Mouse (Mus musculus) embryonic facial prominence, embryonic 14.5 days (tissue): ENCODE data around the gene Mtor. TPM values are rescaled to one million over a fixed set of nuclear protein-coding genes. Genes with fewer than 3 reads are reported as not detected.

Source experiments
- ATAC-seq: fragments of 200-750 bp; cut with Nextera tagmentation; 2 replicates; pipeline ENCODE4 v1.8.0; 2017; ENCODE audit warnings: low read depth, moderate number of reproducible peaks, moderate TSS enrichment
- DNase-seq: peaks from one replicate; pipeline ENCODE4 v3.0.0-alpha.2; 2015; ENCODE audit warnings: low spot score
- H3K27ac ChIP-seq: fragments of 300-500 bp; sonication (generic); replicated peaks from 2 replicates; pipeline ENCODE4 v1.5.1; 2014; ENCODE audit warnings: low read depth, mild to moderate bottlenecking, low read length, moderate library complexity
- H3K27me3 ChIP-seq: fragments of 300-500 bp; sonication (generic); replicated peaks from 2 replicates; pipeline ENCODE4 v1.6.1; 2014; ENCODE audit warnings: low read length; ENCODE audit not compliant: control insufficient read depth, insufficient read depth
- H3K36me3 ChIP-seq: fragments of 300-500 bp; sonication (generic); 2 replicates; pipeline ENCODE4 v1.6.1; 2014; ENCODE audit warnings: low read length, mixed read lengths; ENCODE audit not compliant: control insufficient read depth, insufficient read depth
- H3K4me1 ChIP-seq: fragments of 300-500 bp; sonication (generic); 2 replicates; pipeline ENCODE4 v1.6.1; 2014; ENCODE audit warnings: antibody characterized with exemption, low read length; ENCODE audit not compliant: control insufficient read depth, insufficient read depth
- H3K4me2 ChIP-seq: fragments of 300-500 bp; sonication (generic); 2 replicates; pipeline ENCODE4 v1.6.1; 2014; ENCODE audit warnings: low read depth, mild to moderate bottlenecking, low read length, moderate library complexity, mixed read lengths
- H3K4me3 ChIP-seq: fragments of 300-500 bp; sonication (generic); 2 replicates; pipeline ENCODE4 v1.5.1; 2014; ENCODE audit warnings: low read depth, mild to moderate bottlenecking, low read length
- H3K9ac ChIP-seq: fragments of 300-500 bp; sonication (generic); 2 replicates; pipeline ENCODE4 v1.6.1; 2014; ENCODE audit warnings: low read depth, mild to moderate bottlenecking, low read length, moderate library complexity, mixed read lengths
- H3K9me3 ChIP-seq: fragments of 300-500 bp; sonication (generic); 2 replicates; pipeline ENCODE4 v1.6.1; 2016; ENCODE audit warnings: low read length; ENCODE audit not compliant: control insufficient read depth
- WGBS: fragments of 180-500 bp; shearing (Covaris S2); extraction: QIAGEN DNeasy Blood & Tissue Kit; methylation state at CpG from one replicate; pipeline ENCODE4 v1.1.7; 2014; 5-methylcytosine and 5-hydroxymethylcytosine counted together
- polyA plus RNA-seq: library from polyadenylated mRNA; unstranded; fragments of >200 nt; fragmentation: Nextera tagmentation; extraction: Ambion mirVana; gene quantifications from 2 replicates; pipeline ENCODE4 v1.2.1, GENCODE M21; 2014

Gene Mtor
- polyA plus RNA-seq, 1 experiment from 2014 or later = 16.3 TPM

DNA sequence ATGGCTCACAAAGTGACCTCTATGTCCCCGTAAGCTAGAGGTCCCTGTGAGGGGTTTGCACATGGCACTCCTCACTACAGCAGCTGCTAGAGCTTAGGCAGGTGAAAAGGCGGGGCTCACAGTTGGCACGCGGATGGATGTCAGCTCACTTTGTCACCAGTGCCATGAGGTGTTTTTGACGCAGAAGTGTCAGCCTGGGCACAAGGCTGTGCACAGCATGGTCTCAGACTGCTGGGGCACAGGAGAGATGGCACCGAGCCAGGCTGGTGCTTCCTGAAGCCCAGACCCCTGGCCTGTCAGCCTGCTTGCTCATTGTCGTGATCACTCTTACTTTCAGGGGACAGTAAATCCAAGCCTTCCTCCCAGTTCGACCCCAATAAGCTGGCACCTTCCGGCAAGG, 132.4 kb downstream of the Mtor start:
- no peak overlapping the region for H3K9ac ChIP-seq
- no peaks in the 10 kb centered on the region for H3K9me3 ChIP-seq
- no peak overlapping the region for H3K4me3 ChIP-seq
- peaks cover 77% of the 10 kb centered on the region for H3K36me3 ChIP-seq
- no peak for ATAC-seq
- no peaks in the 10 kb centered on the region for H3K4me1 ChIP-seq
- H3K27me3 ChIP-seq = no peaks in the 10 kb centered on the region
- H3K27ac ChIP-seq = no peak overlapping the region
- no peak for DNase-seq
- no peak overlapping the region for H3K4me2 ChIP-seq
- 94% methylated on average over 8 of the region's 9 CpGs for WGBS

DNA sequence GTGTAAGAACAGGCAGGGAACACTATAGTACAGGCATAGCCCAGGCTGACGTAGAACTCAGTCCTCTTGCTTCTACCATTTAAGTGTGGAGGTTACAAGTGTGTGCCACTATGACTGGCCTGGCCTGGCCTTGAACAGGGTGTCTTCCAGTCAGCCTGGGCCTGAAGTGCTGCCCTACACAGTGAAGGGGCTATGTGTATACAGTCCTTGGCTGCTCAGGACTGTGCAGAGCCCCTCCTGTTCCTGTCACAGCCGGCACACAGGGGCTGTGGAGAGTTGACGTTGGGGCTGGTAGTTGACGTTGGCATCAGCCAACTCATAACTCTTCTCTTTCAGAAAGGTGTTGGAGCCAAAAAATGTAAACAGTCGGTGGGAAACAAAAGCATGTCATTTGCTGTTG, 133.0 kb downstream of the Mtor start:
- no peak overlapping the region for H3K9ac ChIP-seq
- WGBS = 94% methylated on average over 5 of the region's 5 CpGs
- H3K9me3 ChIP-seq = no peaks in the 10 kb centered on the region
- peaks cover 71% of the 10 kb centered on the region for H3K36me3 ChIP-seq
- DNase-seq (no peak), ATAC-seq (no peak)
- no peaks in the 10 kb centered on the region for H3K4me1 ChIP-seq
- H3K27me3 ChIP-seq = no peaks in the 10 kb centered on the region
- no peak overlapping the region for H3K27ac ChIP-seq
- H3K4me2 ChIP-seq = no peak overlapping the region
- no peak overlapping the region for H3K4me3 ChIP-seq

DNA sequence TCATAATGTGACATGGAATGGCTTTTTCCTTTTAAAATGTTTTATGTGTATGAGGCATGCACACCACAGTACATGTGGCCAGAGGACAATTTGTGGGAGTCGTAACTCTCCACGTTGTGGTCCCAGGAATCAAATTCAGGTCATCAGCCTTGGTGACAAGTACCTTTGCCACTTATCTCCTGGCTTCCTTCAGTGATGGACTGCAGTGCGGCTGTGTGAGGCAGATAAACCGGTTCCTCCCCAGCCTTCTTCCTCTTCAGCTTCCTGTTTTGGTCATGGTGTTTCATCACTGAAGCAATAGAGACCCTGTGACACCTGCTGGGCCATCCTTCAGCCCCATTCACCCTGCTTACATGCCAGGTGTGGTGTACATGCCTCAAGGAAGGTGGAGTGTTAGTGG, 134.8 kb downstream of the Mtor start:
- Histone ChIP-seq H3K9ac (no peak overlapping the region), H3K4me1 (no peaks in the 10 kb centered on the region), H3K9me3 (no peaks in the 10 kb centered on the region), H3K4me3 (no peak overlapping the region), H3K4me2 (no peak overlapping the region), H3K27me3 (no peaks in the 10 kb centered on the region), H3K36me3 (peaks cover 52% of the 10 kb centered on the region), H3K27ac (no peak overlapping the region)
- WGBS = 80% methylated on average over 4 of the region's 4 CpGs
- no peak for ATAC-seq
- DNase-seq = no peak

DNA sequence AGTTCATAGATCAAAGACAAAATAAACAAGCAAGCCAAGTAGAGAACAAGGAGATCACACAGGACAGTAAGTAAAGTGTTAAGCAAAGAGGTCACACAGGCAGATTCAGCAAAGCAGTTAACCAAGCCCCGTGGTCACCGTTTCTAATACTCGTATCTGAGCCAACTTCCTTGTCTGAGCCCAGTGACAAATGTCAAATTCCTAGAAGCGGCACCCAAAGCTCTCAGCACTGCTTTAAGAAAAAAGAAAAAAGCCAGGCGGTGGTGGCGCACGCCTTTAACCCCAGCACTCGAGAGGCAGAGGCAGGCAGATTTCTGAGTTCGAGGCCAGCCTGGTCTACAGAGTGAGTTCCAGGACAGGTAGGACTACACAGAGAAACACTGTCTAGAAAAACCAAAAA, 138.2 kb downstream of the Mtor start:
- WGBS = 79% methylated on average over 9 of the region's 9 CpGs
- Histone ChIP-seq H3K4me3 (no peak overlapping the region), H3K9me3 (no peaks in the 10 kb centered on the region)

DNA sequence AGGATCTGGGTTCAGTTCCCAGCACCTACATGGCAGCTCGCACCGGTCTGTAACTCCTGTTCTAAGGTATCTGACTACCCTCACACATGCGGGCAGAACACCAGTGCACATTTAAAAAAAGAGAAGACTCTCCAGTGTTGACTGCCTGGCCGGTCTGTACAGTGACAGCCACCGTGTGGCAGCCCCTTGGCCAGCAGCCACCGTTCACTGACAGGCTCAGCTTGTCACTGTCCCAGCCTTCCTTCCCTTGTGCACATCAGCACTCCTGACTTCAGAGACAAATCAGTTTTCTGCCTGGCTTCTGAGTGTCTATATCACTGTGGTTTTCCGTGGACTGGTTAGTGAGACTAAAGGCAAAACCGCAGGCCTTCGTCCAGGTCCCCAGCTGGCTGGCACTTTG, 140.4 kb downstream of the Mtor start:
- Histone ChIP-seq H3K9me3 (no peaks in the 10 kb centered on the region), H3K27ac (no peak overlapping the region), H3K27me3 (no peaks in the 10 kb centered on the region), H3K36me3 (peaks cover 11% of the 10 kb centered on the region), H3K4me2 (no peak overlapping the region), H3K4me1 (peaks cover 6% of the 10 kb centered on the region), H3K4me3 (no peak overlapping the region), H3K9ac (no peak overlapping the region)
- DNase-seq (no peak), ATAC-seq (no peak)
- 80% methylated on average over 9 of the region's 9 CpGs for WGBS

More for the DNA sequence above, 138.2 kb downstream of the Mtor start:
- Histone ChIP-seq H3K27ac (no peak overlapping the region), H3K9ac (no peak overlapping the region), H3K4me1 (no peaks in the 10 kb centered on the region), H3K36me3 (peaks cover 18% of the 10 kb centered on the region), H3K4me2 (no peak overlapping the region), H3K27me3 (no peaks in the 10 kb centered on the region)
- no peak for ATAC-seq
- no peak for DNase-seq

DNA sequence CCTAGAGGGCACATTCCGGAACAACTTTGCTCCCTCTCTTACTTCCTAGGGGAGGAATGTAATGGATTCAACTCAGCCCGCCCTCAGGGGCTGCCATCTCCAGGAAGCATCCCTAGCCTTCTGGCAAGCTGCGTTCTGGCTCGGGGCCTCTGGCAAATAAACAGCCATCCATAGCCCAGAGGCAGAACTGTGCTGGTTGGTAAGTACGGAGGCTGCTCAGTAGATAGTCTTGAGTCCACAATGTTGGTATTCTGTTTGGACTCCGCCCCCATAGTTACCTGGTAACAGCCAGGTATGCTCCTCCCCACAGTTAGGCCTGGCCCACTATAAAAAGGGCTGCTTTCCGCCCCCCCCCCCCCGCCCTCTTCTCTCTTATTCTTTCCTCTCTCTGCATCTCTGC, 141.2 kb downstream of the Mtor start:
- H3K36me3 ChIP-seq = peaks cover 19% of the 10 kb centered on the region
- ATAC-seq (no peak), DNase-seq (peak; percentile 29)
- H3K4me2 ChIP-seq = no peak overlapping the region
- peaks cover 6% of the 10 kb centered on the region for H3K4me1 ChIP-seq
- H3K27me3 ChIP-seq = no peaks in the 10 kb centered on the region
- WGBS = 59% methylated on average over 7 of the region's 8 CpGs
- H3K9me3 ChIP-seq = no peaks in the 10 kb centered on the region
- H3K9ac ChIP-seq = no peak overlapping the region
- H3K4me3 ChIP-seq = no peak overlapping the region
- no peak overlapping the region for H3K27ac ChIP-seq

DNA sequence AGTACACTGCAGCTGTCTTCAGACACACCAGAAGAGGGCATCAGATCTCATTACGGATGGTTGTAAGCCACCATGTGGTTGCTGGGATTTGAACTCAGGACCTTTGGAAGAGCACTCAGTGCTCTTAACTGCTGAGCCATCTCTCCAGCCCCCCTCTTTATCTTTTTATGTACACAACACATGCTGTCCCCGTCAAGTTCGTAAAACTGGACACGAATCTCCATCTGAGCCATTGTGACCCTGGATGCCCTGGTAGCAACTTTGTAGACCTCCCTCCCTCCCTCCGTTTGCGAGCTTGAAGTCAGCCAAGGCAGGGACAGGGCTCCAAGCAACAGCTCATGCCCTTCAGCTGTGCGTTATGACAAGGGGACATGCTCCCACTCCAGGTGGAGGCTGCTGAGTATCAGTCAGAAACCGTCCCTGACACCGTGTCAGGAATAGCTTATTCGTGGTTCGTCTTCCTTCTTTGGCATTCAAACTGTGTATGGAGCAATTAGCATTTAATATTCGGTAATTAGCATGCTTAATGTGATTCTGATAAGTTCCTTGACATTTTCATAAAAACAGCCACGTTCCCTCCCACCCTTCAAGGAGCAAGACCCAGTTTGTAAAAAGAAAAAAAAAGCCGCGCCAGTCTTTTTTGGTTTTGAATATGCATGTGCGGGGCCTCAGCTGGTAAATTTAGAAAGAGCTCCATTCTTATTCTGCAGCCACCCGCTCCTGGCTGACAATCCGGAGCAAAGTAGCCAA, 142.2 kb downstream of the Mtor start:
- no peaks in the 10 kb centered on the region for H3K27me3 ChIP-seq
- peak overlapping the region; percentile 66 for H3K27ac ChIP-seq
- peak overlapping the region; percentile 66 for H3K4me2 ChIP-seq
- H3K4me3 ChIP-seq = peak overlapping the region; percentile 95
- ATAC-seq = no peak
- DNase-seq = peak; percentile 38
- 4% methylated on average over 18 of the region's 18 CpGs for WGBS
- H3K9me3 ChIP-seq = no peaks in the 10 kb centered on the region
- H3K4me1 ChIP-seq = peaks cover 6% of the 10 kb centered on the region
- H3K9ac ChIP-seq = peak overlapping the region; percentile 82
- peaks cover 29% of the 10 kb centered on the region for H3K36me3 ChIP-seq

DNA sequence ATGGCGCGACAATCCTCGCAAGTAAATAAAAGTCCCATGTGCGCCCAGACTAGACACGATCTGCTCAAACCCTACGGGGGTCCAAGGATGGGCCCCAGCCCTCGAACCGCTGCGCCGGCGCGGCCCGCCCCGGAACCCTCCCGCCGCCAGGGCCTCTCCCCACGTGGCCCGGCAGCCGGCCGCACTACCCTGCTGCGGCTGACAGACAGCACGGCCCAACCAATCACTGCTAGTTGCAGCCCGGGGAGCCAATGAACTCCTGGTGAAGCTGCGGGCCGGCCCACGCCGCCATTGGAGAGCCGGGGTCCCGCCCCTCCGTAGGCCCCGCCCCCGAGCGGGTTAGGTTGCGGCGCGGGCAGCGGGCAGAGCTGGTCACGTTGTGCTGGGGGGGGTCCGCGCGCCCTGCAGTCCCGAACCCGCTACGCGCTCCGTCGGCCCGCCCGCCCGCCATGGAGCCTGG, 142.8 kb downstream of the Mtor start, which contains the start of gene Srm:
Srm (plus strand) TSS at position 333 of the 460 bp plus-strand sequence.
- peak within 1 kb of the TSS; percentile 82 for H3K9ac ChIP-seq
- H3K9me3 ChIP-seq = no peaks in the 10 kb centered on the region
- H3K27me3 ChIP-seq = no peaks in the 10 kb centered on the region
- ATAC-seq (peak; percentile 100), DNase-seq (peak; percentile 99)
- H3K27ac ChIP-seq = peak within 1 kb of the TSS; percentile 66
- peak within 1 kb of the TSS; percentile 66 for H3K4me2 ChIP-seq
- H3K4me1 ChIP-seq = peaks cover 6% of the 10 kb centered on the region
- peak within 1 kb of the TSS; percentile 95 for H3K4me3 ChIP-seq
- WGBS = 0% methylated on average over 10 of the region's 50 CpGs
- peaks cover 35% of the 10 kb centered on the region for H3K36me3 ChIP-seq
